Mouse (Mus musculus): ENCODE measurements around the gene Oscp1.

The Oscp1 gene

GRCm38 (mm10) chr4:126058134-126058996, at the start of gene Oscp1:
Gene Oscp1 (plus strand): TSS chr4:126058565.
- peak; percentile 91 to 96 for DNase-seq (ENCODE audit: inconsistent age in 2 of 2, low spot score in 1 of 2)

GRCm38 (mm10) chr4:126017676-126018332, 40.6 kb upstream of the Oscp1 start:
- DNase-seq (ENCODE audit: inconsistent age in 2 of 2, low spot score in 1 of 2): peak in 1 of 2 experiments; percentile 34

GRCm38 (mm10) chr4:126018966-126019538, 39.3 kb upstream of the Oscp1 start:
- no peak for DNase-seq (ENCODE audit: inconsistent age in 2 of 2, low spot score in 1 of 2)

- DNase-seq (ENCODE audit: inconsistent age in 2 of 2, low spot score in 1 of 2): no peak
Measured at GRCm38 (mm10) chr4:126024303-126024900, 34.0 kb upstream of the Oscp1 start, which contains the start of gene Csf3r. Gene Csf3r (plus strand): TSS chr4:126024550.

GRCm38 (mm10) chr4:126025801-126026200, 32.6 kb upstream of the Oscp1 start:
- DNase-seq (ENCODE audit: inconsistent age in 2 of 2, low spot score in 1 of 2): no peak

- DNase-seq (ENCODE audit: inconsistent age in 2 of 2, low spot score in 1 of 2): no peak
Measured at GRCm38 (mm10) chr4:126027980-126028379, 30.4 kb upstream of the Oscp1 start.

GRCm38 (mm10) chr4:126029042-126029441, 29.3 kb upstream of the Oscp1 start:
- DNase-seq (ENCODE audit: inconsistent age in 2 of 2, low spot score in 1 of 2): no peak

- no peak for DNase-seq (ENCODE audit: inconsistent age in 2 of 2, low spot score in 1 of 2)
Measured at GRCm38 (mm10) chr4:126030705-126031104, 27.7 kb upstream of the Oscp1 start.

- DNase-seq (ENCODE audit: inconsistent age in 2 of 2, low spot score in 1 of 2): no peak
Measured at GRCm38 (mm10) chr4:126035413-126035812, 23.0 kb upstream of the Oscp1 start.

- DNase-seq (ENCODE audit: inconsistent age in 2 of 2, low spot score in 1 of 2): peak; percentile 89 to 95
Measured at GRCm38 (mm10) chr4:126046851-126047585, 11.3 kb upstream of the Oscp1 start, which contains the start of gene Mrps15. Gene Mrps15 (plus strand): TSS chr4:126046925.

- no peak for DNase-seq (ENCODE audit: inconsistent age in 2 of 2, low spot score in 1 of 2)
Measured at GRCm38 (mm10) chr4:126051617-126052016, 6.7 kb upstream of the Oscp1 start.

- DNase-seq (ENCODE audit: inconsistent age in 2 of 2, low spot score in 1 of 2): no peak
Measured at GRCm38 (mm10) chr4:126057207-126058133, 895 bp upstream of the Oscp1 start.

GRCm38 (mm10) chr4:126058997-126059362, 615 bp downstream of the Oscp1 start:
- DNase-seq (ENCODE audit: inconsistent age in 2 of 2, low spot score in 1 of 2): no peak

GRCm38 (mm10) chr4:126062856-126063255, 4.5 kb downstream of the Oscp1 start:
- peak in 1 of 2 experiments; percentile 51 for DNase-seq (ENCODE audit: inconsistent age in 2 of 2, low spot score in 1 of 2)

- peak in 1 of 2 experiments; percentile 58 for DNase-seq (ENCODE audit: inconsistent age in 2 of 2, low spot score in 1 of 2)
Measured at GRCm38 (mm10) chr4:126065241-126065640, 6.9 kb downstream of the Oscp1 start.

- DNase-seq (ENCODE audit: inconsistent age in 2 of 2, low spot score in 1 of 2): peak in 1 of 2 experiments; percentile 63
Measured at GRCm38 (mm10) chr4:126067401-126068077, 9.2 kb downstream of the Oscp1 start.

- DNase-seq (ENCODE audit: inconsistent age in 2 of 2, low spot score in 1 of 2): no peak
Measured at GRCm38 (mm10) chr4:126068842-126069241, 10.5 kb downstream of the Oscp1 start.

- no peak for DNase-seq (ENCODE audit: inconsistent age in 2 of 2, low spot score in 1 of 2)
Measured at GRCm38 (mm10) chr4:126077833-126078232, 19.5 kb downstream of the Oscp1 start.

- DNase-seq (ENCODE audit: inconsistent age in 2 of 2, low spot score in 1 of 2): peak in 1 of 2 experiments; percentile 76
Measured at GRCm38 (mm10) chr4:126079266-126079665, 20.9 kb downstream of the Oscp1 start.
